Mouse (Mus musculus): ENCODE data around the gene Dus2. TPM values are rescaled to one million over a fixed set of nuclear protein-coding genes. Genes with fewer than 3 reads are reported as not detected.

The Dus2 gene
- 22.3 and 25.2 TPM in 2 replicates for polyA plus RNA-seq (2015; fragmentation: Nextera tagmentation; extraction: Ambion mirVana)

- peak; percentile 65; the same call in 1 of the 2 replicates for ATAC-seq (ENCODE audit: insufficient number of reproducible peaks, low FRiP score, low TSS enrichment, low read depth)
- H3K36me3 ChIP-seq = no peaks in the 10 kb centered on the region
- no peak within 1 kb of the TSS for H3K9ac ChIP-seq
- no peaks in the 10 kb centered on the region for H3K27me3 ChIP-seq
- H3K27ac ChIP-seq = no peak within 1 kb of the TSS
- H3K4me1 ChIP-seq = peaks cover 5% of the 10 kb centered on the region; the same call in 1 of the 2 replicates
- WGBS = 9% methylated on average over 15 of the region's 15 CpGs
- peak within 1 kb of the TSS; percentile 20; the same call in 1 of the 2 replicates for H3K4me2 ChIP-seq
- no peaks in the 10 kb centered on the region for H3K9me3 ChIP-seq
- no peak within 1 kb of the TSS for H3K4me3 ChIP-seq
Observed at GRCm38 (mm10) chr8:105990856-105991387, at the start of gene Dus2. Gene Dus2, plus strand, starts transcription at chr8:105991337.

DNA sequence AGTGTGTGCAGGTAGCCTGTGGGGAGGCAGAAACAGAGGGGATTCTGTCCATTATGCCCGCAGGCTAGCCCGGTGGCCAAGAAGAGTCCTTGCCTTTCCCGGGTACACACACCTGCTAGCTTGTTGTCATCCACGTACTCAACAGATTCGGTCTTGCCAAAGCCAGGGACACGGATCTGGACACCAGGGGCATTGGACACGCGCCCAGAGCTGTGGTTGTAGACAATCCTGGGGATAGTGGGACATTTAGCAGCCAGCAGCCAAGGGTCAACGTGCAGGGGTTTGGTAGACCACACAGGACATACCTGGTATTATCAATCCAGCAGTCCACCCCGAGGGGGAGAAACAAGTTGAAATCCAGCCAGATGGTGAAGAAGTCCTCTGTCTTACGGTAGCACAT lies 49.1 kb upstream of the Dus2 start:
- Histone ChIP-seq H3K27me3 (no peaks in the 10 kb centered on the region), H3K36me3 (peaks cover 71% of the 10 kb centered on the region)
- WGBS = 90% methylated on average over 11 of the region's 11 CpGs

GRCm38 (mm10) chr8:105942542-105942941 lies 48.6 kb upstream of the Dus2 start:
- H3K4me1 ChIP-seq = peaks cover 10% of the 10 kb centered on the region
- no peak overlapping the region for H3K4me3 ChIP-seq
- peaks cover 76% of the 10 kb centered on the region for H3K36me3 ChIP-seq
- H3K4me2 ChIP-seq = no peak overlapping the region
- no peak for ATAC-seq (ENCODE audit: insufficient number of reproducible peaks, low FRiP score, low TSS enrichment, low read depth)
- no peaks in the 10 kb centered on the region for H3K27me3 ChIP-seq
- 94% methylated on average over 5 of the region's 5 CpGs for WGBS
- H3K9ac ChIP-seq = no peak overlapping the region
- H3K27ac ChIP-seq = no peak overlapping the region
- H3K9me3 ChIP-seq = no peaks in the 10 kb centered on the region

More for the DNA sequence above, 49.1 kb upstream of the Dus2 start:
- Histone ChIP-seq H3K9ac (no peak overlapping the region), H3K4me1 (peaks cover 10% of the 10 kb centered on the region), H3K27ac (no peak overlapping the region), H3K4me2 (no peak overlapping the region), H3K4me3 (no peak overlapping the region), H3K9me3 (no peaks in the 10 kb centered on the region)
- no peak for ATAC-seq (ENCODE audit: insufficient number of reproducible peaks, low FRiP score, low TSS enrichment, low read depth)

GRCm38 (mm10) chr8:105943321-105943739 lies 47.8 kb upstream of the Dus2 start, which contains the start of gene Lcat:
Gene Lcat, minus strand, starts transcription at chr8:105943382.
- Histone ChIP-seq H3K4me2 (no peak within 1 kb of the TSS), H3K36me3 (peaks cover 84% of the 10 kb centered on the region), H3K4me3 (no peak within 1 kb of the TSS), H3K27ac (no peak within 1 kb of the TSS), H3K9ac (no peak within 1 kb of the TSS), H3K27me3 (no peaks in the 10 kb centered on the region), H3K4me1 (peaks cover 5% of the 10 kb centered on the region; the same call in 1 of the 2 replicates), H3K9me3 (no peaks in the 10 kb centered on the region)
- no peak for ATAC-seq (ENCODE audit: insufficient number of reproducible peaks, low FRiP score, low TSS enrichment, low read depth)
- WGBS = 84% methylated on average over 8 of the region's 8 CpGs

DNA sequence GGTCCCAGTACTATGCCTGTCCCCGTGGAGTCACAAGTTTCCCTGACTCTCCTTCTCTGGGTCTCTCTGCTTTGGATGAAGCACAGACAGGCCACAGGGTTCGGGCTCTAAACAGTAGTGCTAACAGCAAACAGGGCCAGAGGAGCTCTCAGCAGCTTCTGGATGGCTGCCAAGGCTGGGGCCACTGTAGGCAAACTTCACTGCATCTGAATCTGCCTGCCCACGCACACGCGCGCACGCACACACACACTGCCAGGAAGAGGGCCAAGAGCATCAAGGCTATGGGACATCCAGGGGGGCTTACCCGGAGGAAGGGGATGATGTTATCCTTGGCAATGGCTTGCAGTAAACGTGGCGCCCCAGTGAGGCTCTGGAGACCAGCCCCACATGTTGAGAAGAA lies 41.8 kb upstream of the Dus2 start:
- H3K36me3 ChIP-seq = peaks cover 94% of the 10 kb centered on the region
- 64% methylated on average over 10 of the region's 10 CpGs for WGBS
- H3K9ac ChIP-seq = no peak overlapping the region
- peak overlapping the region; percentile 33; the same call in 1 of the 2 replicates for H3K27ac ChIP-seq
- H3K4me3 ChIP-seq = no peak overlapping the region
- peak; percentile 12; the same call in 1 of the 2 replicates for ATAC-seq (ENCODE audit: insufficient number of reproducible peaks, low FRiP score, low TSS enrichment, low read depth)
- peaks cover 29% of the 10 kb centered on the region for H3K4me1 ChIP-seq
- H3K4me2 ChIP-seq = no peak overlapping the region
- no peaks in the 10 kb centered on the region for H3K9me3 ChIP-seq
- no peaks in the 10 kb centered on the region for H3K27me3 ChIP-seq

- H3K27ac ChIP-seq = peak overlapping the region; percentile 88
- H3K4me1 ChIP-seq = peaks cover 29% of the 10 kb centered on the region
- no peak overlapping the region; the same call in 1 of the 2 replicates for H3K9ac ChIP-seq
- WGBS = 25% methylated on average over 7 of the region's 7 CpGs
- ATAC-seq (ENCODE audit: insufficient number of reproducible peaks, low FRiP score, low TSS enrichment, low read depth) = peak; percentile 83
- no peaks in the 10 kb centered on the region for H3K9me3 ChIP-seq
- H3K4me3 ChIP-seq = no peak overlapping the region
- no peaks in the 10 kb centered on the region for H3K27me3 ChIP-seq
- peaks cover 90% of the 10 kb centered on the region for H3K36me3 ChIP-seq
- H3K4me2 ChIP-seq = no peak overlapping the region
Observed at GRCm38 (mm10) chr8:105951057-105951659, 40.0 kb upstream of the Dus2 start.

GRCm38 (mm10) chr8:105956556-105956955 lies 34.6 kb upstream of the Dus2 start:
- Histone ChIP-seq H3K4me2 (no peak overlapping the region), H3K36me3 (peaks cover 77% of the 10 kb centered on the region)
- ATAC-seq (ENCODE audit: insufficient number of reproducible peaks, low FRiP score, low TSS enrichment, low read depth) = no peak

DNA sequence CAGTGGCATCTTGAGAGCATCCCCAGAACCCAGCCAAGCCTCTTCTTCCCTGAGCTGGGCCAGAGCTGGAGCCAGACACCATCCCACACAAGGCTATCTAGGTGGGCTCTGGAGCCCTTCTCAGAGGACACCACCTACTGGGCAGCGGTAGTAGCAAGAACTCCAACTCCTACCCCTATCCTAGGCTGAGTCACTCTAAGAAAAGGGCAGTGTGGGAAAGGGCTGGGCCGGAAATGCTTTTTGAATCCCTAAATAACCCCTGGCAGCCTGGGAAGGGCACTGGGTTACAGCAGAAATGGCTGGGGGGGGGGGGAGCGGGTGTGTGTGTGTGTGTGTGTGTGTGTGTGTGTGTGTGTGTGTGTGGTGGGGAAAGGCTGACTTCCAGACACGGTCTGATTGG lies 33.3 kb upstream of the Dus2 start:
- ATAC-seq (ENCODE audit: insufficient number of reproducible peaks, low FRiP score, low TSS enrichment, low read depth) = no peak
- WGBS = 52% methylated on average over 3 of the region's 4 CpGs
- Histone ChIP-seq H3K4me3 (no peak overlapping the region), H3K36me3 (peaks cover 66% of the 10 kb centered on the region), H3K4me1 (peaks cover 29% of the 10 kb centered on the region), H3K9ac (no peak overlapping the region), H3K27me3 (no peaks in the 10 kb centered on the region), H3K9me3 (no peaks in the 10 kb centered on the region), H3K27ac (no peak overlapping the region), H3K4me2 (no peak overlapping the region)

More at GRCm38 (mm10) chr8:105956556-105956955, 34.6 kb upstream of the Dus2 start:
- Histone ChIP-seq H3K27ac (no peak overlapping the region), H3K4me3 (no peak overlapping the region), H3K9me3 (no peaks in the 10 kb centered on the region), H3K9ac (no peak overlapping the region), H3K4me1 (peaks cover 23% of the 10 kb centered on the region), H3K27me3 (no peaks in the 10 kb centered on the region)
- WGBS = 84% methylated on average over 4 of the region's 4 CpGs

DNA sequence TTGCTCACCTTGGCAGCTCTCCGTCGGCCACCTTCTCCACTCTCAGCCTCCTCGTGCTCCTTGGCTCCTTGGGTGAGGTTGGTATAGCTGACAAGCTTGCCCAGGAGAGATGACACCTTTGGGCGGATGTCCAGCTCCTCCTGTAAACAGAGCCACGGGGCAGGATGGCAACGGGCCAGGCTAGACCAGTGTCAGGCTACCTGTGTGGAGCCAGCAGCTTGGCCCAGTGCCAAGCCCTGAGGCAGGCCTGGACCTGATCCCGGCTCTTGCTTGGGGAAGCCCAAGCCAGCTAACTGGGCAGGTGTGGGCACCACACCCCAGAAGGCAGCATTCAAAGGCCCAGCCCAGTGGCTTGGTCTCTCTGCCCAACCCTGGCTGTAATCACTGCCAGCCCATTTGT lies 31.8 kb upstream of the Dus2 start:
- Histone ChIP-seq H3K27ac (no peak overlapping the region), H3K4me2 (no peak overlapping the region), H3K4me3 (no peak overlapping the region), H3K4me1 (peaks cover 42% of the 10 kb centered on the region), H3K36me3 (peaks cover 51% of the 10 kb centered on the region), H3K9me3 (no peaks in the 10 kb centered on the region), H3K27me3 (no peaks in the 10 kb centered on the region), H3K9ac (no peak overlapping the region)
- 64% methylated on average over 7 of the region's 7 CpGs for WGBS
- no peak for ATAC-seq (ENCODE audit: insufficient number of reproducible peaks, low FRiP score, low TSS enrichment, low read depth)

GRCm38 (mm10) chr8:105961101-105961500 lies 30.0 kb upstream of the Dus2 start:
- WGBS = 77% methylated on average over 14 of the region's 14 CpGs

DNA sequence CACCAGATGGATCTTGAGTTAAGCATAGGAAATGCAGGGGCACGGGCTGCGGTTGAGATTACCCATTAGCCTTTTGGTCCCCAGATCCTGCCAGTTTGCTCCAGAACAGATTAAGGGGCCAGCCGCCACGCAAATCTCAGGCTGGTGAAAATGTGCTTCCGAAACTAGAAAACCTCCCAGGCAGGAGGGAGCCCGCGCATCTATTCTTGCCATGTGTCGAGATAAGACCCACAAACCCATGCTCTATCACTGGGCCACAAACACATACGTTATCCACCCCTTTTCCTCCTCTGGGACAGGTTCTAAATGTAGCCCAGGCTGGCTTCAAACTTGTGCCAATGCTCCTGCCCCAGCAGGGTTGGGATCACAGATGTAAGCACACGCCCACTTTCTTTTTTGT lies 29.6 kb upstream of the Dus2 start:
- H3K9ac ChIP-seq = no peak overlapping the region
- H3K4me2 ChIP-seq = no peak overlapping the region
- WGBS = 87% methylated on average over 10 of the region's 10 CpGs

More at GRCm38 (mm10) chr8:105961101-105961500, 30.0 kb upstream of the Dus2 start:
- Histone ChIP-seq H3K36me3 (peaks cover 38% of the 10 kb centered on the region), H3K4me1 (peaks cover 51% of the 10 kb centered on the region), H3K4me3 (no peak overlapping the region), H3K9me3 (no peaks in the 10 kb centered on the region), H3K27ac (no peak overlapping the region), H3K27me3 (no peaks in the 10 kb centered on the region), H3K4me2 (no peak overlapping the region), H3K9ac (no peak overlapping the region)
- no peak for ATAC-seq (ENCODE audit: insufficient number of reproducible peaks, low FRiP score, low TSS enrichment, low read depth)

DNA sequence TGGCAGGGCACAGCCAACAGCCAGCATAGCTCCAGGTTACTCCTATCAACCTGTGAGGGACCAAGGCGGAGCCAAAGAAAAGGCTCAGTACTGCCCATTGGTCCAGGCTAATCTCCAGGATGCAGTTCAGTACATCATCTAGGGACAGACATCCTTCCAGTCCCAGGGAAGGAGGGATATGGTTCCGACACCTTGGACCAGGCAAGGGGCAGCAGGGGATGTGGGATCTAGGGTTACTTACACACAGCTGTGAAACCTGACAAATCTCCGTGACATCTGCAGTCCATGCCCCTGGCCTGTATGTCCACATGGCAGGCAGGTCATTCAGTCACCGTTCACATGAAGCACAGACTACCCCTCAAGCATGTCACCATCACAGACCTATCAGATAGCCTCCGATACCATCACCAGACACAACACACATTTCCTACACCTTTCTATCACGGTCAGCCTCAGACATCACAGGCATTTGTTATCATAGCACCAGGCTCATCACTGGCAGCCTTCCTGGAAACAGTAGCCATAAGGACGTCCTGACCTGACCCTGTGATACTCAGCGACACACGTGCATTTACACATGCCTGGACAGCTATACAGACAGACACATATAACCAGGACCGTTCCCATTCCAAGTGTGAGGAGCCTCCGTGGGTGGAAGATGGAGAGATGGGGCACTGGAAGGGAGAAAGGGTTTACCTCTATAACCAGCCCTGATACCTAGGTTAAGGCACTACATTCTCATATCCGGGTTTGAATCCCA lies 26.5 kb upstream of the Dus2 start:
- H3K4me2 ChIP-seq = peak overlapping the region; percentile 63
- peaks cover 54% of the 10 kb centered on the region for H3K4me1 ChIP-seq
- H3K27me3 ChIP-seq = no peaks in the 10 kb centered on the region
- WGBS = 43% methylated on average over 12 of the region's 12 CpGs
- peaks cover 8% of the 10 kb centered on the region for H3K36me3 ChIP-seq
- ATAC-seq (ENCODE audit: insufficient number of reproducible peaks, low FRiP score, low TSS enrichment, low read depth) = no peak
- H3K9me3 ChIP-seq = no peaks in the 10 kb centered on the region
- peak overlapping the region; percentile 82 for H3K9ac ChIP-seq
- H3K4me3 ChIP-seq = peak overlapping the region; percentile 88
- H3K27ac ChIP-seq = peak overlapping the region; percentile 96; the same call in 1 of the 2 replicates

More for the DNA sequence above, 29.6 kb upstream of the Dus2 start:
- ATAC-seq (ENCODE audit: insufficient number of reproducible peaks, low FRiP score, low TSS enrichment, low read depth) = no peak
- Histone ChIP-seq H3K36me3 (peaks cover 34% of the 10 kb centered on the region), H3K9me3 (no peaks in the 10 kb centered on the region), H3K27me3 (no peaks in the 10 kb centered on the region), H3K4me3 (no peak overlapping the region), H3K4me1 (peaks cover 54% of the 10 kb centered on the region), H3K27ac (no peak overlapping the region)
